Mouse (Mus musculus): ENCODE results near the gene Suds3. TPM values are rescaled to one million over a fixed set of nuclear protein-coding genes. Genes with fewer than 3 reads are reported as not detected.

The Suds3 gene
- total RNA-seq, 2 experiments from 2014 or later: 117 to 119 TPM

Other genes starting within 250 kb of the Suds3 start
- 10 to 100 TPM; 55.3 to 63.5 TPM for gene Taok3, start 4.0 kb upstream of the Suds3 start, total RNA-seq (2021)
- 100 to 1,000 TPM; 673 to 712 TPM for gene Pebp1, start 171.5 kb upstream of the Suds3 start, total RNA-seq (2021)
- gene Vsig10, start 203.0 kb upstream of the Suds3 start, total RNA-seq (2021): 1 to 10 TPM; 1.9 to 2.6 TPM
- gene Wsb2, start 241.2 kb upstream of the Suds3 start, total RNA-seq (2021): 100 to 1,000 TPM; 262 to 273 TPM

Data from layer of hippocampus, postnatal 36 days (tissue).